In the genomic region with DNA sequence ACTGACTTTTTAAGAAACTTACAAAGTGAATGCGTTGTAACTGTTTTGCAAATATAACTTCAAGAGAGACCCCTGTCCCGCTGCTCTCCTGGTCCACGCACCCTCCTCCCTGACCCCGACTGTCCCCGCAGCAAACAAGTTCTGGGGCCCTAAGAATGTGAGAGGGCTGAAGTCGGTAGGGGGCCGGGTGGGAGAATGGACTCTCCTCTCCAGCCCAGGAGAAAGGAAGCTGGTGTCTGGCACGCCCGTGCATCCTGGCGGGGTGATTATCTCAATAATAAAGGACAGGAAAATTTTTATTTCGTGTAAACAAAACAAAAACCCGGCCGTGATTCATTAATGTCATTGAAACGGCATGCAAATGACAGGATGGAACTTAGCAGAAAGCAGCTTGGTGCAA, we compare ENCODE assay signal across 8 mouse cellular contexts. TPM values are rescaled to one million over a fixed set of nuclear protein-coding genes. Genes with fewer than 3 reads are reported as not detected.
DNase-seq lines count a peak whose midpoint lies in the region; ATAC-seq and TF ChIP-seq lines count a peak whose summit lies in the region.

No protein-coding gene starts in this region.

- no peak overlapping the region for H3K27ac ChIP-seq in lung, embryonic 14.5 days (ENCODE audit: low read depth)
- H3K27ac ChIP-seq in forebrain, embryonic 15.5 days (replicated peaks): peak overlapping the region; percentile 77
- H3K27ac ChIP-seq in limb, embryonic 14.5 days (replicated peaks; ENCODE audit: low read depth, low read length): no peak overlapping the region
- H3K27ac ChIP-seq in olfactory bulb, adult 2 months (ENCODE audit: insufficient read depth, low read depth, low read length): peak overlapping the region; percentile 42; the same call in 1 of the 2 replicates

- H3K9me3 ChIP-seq in lung, embryonic 14.5 days (ENCODE audit: low read depth, low read length): no peaks in the 10 kb centered on the region; the same call in 1 of the 2 replicates
- H3K9me3 ChIP-seq in forebrain, embryonic 15.5 days: no peaks in the 10 kb centered on the region
- H3K9me3 ChIP-seq in limb, embryonic 14.5 days (ENCODE audit: control insufficient read depth, low read length): no peaks in the 10 kb centered on the region

- no peak for TF ChIP-seq POLR2A in limb, embryonic 14.5 days (IDR thresholded peaks at IDR 0.05; ENCODE audit: borderline replicate concordance, extremely low read depth, insufficient read depth, insufficient read length)
- TF ChIP-seq POLR2A in olfactory bulb, adult 2 months (IDR thresholded peaks at IDR 0.05; ENCODE audit: insufficient read depth, low read depth, low read length): no peak

- H3K4me1 ChIP-seq in lung, embryonic 14.5 days (ENCODE audit: insufficient read depth): no peaks in the 10 kb centered on the region
- peaks cover 14% of the 10 kb centered on the region for H3K4me1 ChIP-seq in forebrain, embryonic 15.5 days
- H3K4me1 ChIP-seq in limb, embryonic 14.5 days (ENCODE audit: control insufficient read depth, insufficient read depth, low read length): peaks cover 7% of the 10 kb centered on the region; the same call in 1 of the 2 replicates
- H3K4me1 ChIP-seq in olfactory bulb, adult 2 months (ENCODE audit: control insufficient read depth, insufficient read depth, low read length): peaks cover 18% of the 10 kb centered on the region

- WGBS in lung, embryonic 14.5 days: 16% methylated on average over 14 of the region's 14 CpGs
- WGBS in forebrain, embryonic 15.5 days: 7% methylated on average over 14 of the region's 14 CpGs
- WGBS in limb, embryonic 14.5 days: 27% methylated on average over 14 of the region's 14 CpGs
- WGBS in olfactory bulb, adult 2 months: 22% methylated on average over 14 of the region's 14 CpGs

- peak overlapping the region; percentile 53; the same call in 1 of the 2 replicates for H3K9ac ChIP-seq in lung, embryonic 14.5 days
- peak overlapping the region; percentile 61 for H3K9ac ChIP-seq in forebrain, embryonic 15.5 days (replicated peaks)
- H3K9ac ChIP-seq in limb, embryonic 14.5 days (ENCODE audit: low read depth, low read length, severe bottlenecking): peak overlapping the region; percentile 60

- H3K27me3 ChIP-seq in lung, embryonic 14.5 days (ENCODE audit: insufficient read depth, low read length): 0 out of 2 replicates have a peak, but pooled peaks cover 9% of the 10 kb centered on the region
- H3K27me3 ChIP-seq in forebrain, embryonic 15.5 days: no peaks in the 10 kb centered on the region
- no peaks in the 10 kb centered on the region for H3K27me3 ChIP-seq in limb, embryonic 14.5 days (ENCODE audit: control insufficient read depth, insufficient read depth, low read length)

- H3K4me3 ChIP-seq in lung, embryonic 14.5 days (ENCODE audit: low read depth, low read length): peak overlapping the region; percentile 27
- H3K4me3 ChIP-seq in forebrain, embryonic 15.5 days: peak overlapping the region; percentile 34
- peak overlapping the region; percentile 24 for H3K4me3 ChIP-seq in limb, embryonic 14.5 days (replicated peaks; ENCODE audit: low read length)
- peak overlapping the region; percentile 6; the same call in 1 of the 2 replicates for H3K4me3 ChIP-seq in olfactory bulb, adult 2 months (ENCODE audit: insufficient read depth, low read depth, low read length)

- no peaks in the 10 kb centered on the region for H3K36me3 ChIP-seq in lung, embryonic 14.5 days (ENCODE audit: insufficient read depth)
- no peaks in the 10 kb centered on the region for H3K36me3 ChIP-seq in forebrain, embryonic 15.5 days
- H3K36me3 ChIP-seq in limb, embryonic 14.5 days (ENCODE audit: control insufficient read depth, insufficient read depth, low read length): no peaks in the 10 kb centered on the region

- peak; percentile 41 for DNase-seq in lung, embryonic 14.5 days
- DNase-seq in lung, adult 18-20 months: no peak
- no peak for DNase-seq in limb, embryonic 14.5 days (ENCODE audit: low spot score)
- no peak for DNase-seq in adrenal gland, postnatal 36 days
- no peak for DNase-seq in cerebellum, adult 9-10 months
- DNase-seq in adrenal gland, adult 8-10 months: no peak

- peak overlapping the region; percentile 65 for H3K4me2 ChIP-seq in lung, embryonic 14.5 days
- peak overlapping the region; percentile 63 for H3K4me2 ChIP-seq in forebrain, embryonic 15.5 days (replicated peaks)
- peak overlapping the region; percentile 49 for H3K4me2 ChIP-seq in limb, embryonic 14.5 days (replicated peaks; ENCODE audit: low read depth, low read length, severe bottlenecking)

- no peak for ATAC-seq in lung, embryonic 14.5 days (ENCODE audit: insufficient read depth)
- peak; percentile 23 for ATAC-seq in forebrain, embryonic 15.5 days (replicated peaks)
- ATAC-seq in limb, embryonic 14.5 days (ENCODE audit: low FRiP score, low read depth): no peak

- no peak for TF ChIP-seq CTCF in lung, embryonic 14.5 days (IDR thresholded peaks at IDR 0.05; ENCODE audit: low read depth)
- no peak for TF ChIP-seq CTCF in olfactory bulb, adult 2 months (IDR thresholded peaks at IDR 0.05; ENCODE audit: insufficient read depth, low read depth, low read length)

RNA-seq across cellular contexts. Expression of a gene that starts 9.1 kb away (rescaled TPM):
- 15.0 and 15.1 TPM in 2 replicates for polyA plus RNA-seq in lung, embryonic 14.5 days (2014; fragmentation: Nextera tagmentation; extraction: Ambion mirVana)
- 16.8 and 17.7 TPM in 2 replicates for polyA plus RNA-seq in forebrain, embryonic 15.5 days (2015; fragmentation: Nextera tagmentation; extraction: Ambion mirVana)
- polyA plus RNA-seq in limb, embryonic 14.5 days (2012; rRNA removed): 11.4 and 12.4 TPM in 2 replicates
- 15.8 and 17.6 TPM in 2 replicates for polyA plus RNA-seq in limb, embryonic 14.5 days (2014; fragmentation: Nextera tagmentation; extraction: Ambion mirVana)
- not detected in 2 replicates for polyA plus RNA-seq in olfactory bulb, adult 2 months (2012; ENCODE audit: insufficient read depth, insufficient read length, low replicate concordance, missing spikeins)
- 10 to 100 TPM; 34.2 to 43.7 TPM for total RNA-seq in adrenal gland, postnatal 36 days (2021)
- total RNA-seq in adrenal gland, adult 8-10 months (2022): 10 to 100 TPM; 33.8 to 64.0 (median 45.6) TPM

RNA-seq across cellular contexts. Expression of a gene that starts 53.9 kb away (rescaled TPM):
- polyA plus RNA-seq in lung, embryonic 14.5 days (2014; fragmentation: Nextera tagmentation; extraction: Ambion mirVana): 4.5 and 4.7 TPM in 2 replicates
- polyA plus RNA-seq in forebrain, embryonic 15.5 days (2015; fragmentation: Nextera tagmentation; extraction: Ambion mirVana): 0.61 and 0.68 TPM in 2 replicates
- polyA plus RNA-seq in limb, embryonic 14.5 days (2012; rRNA removed): 3.4 and 3.8 TPM in 2 replicates
- 3.8 and 4.2 TPM in 2 replicates for polyA plus RNA-seq in limb, embryonic 14.5 days (2014; fragmentation: Nextera tagmentation; extraction: Ambion mirVana)
- polyA plus RNA-seq in olfactory bulb, adult 2 months (2012; ENCODE audit: insufficient read depth, insufficient read length, low replicate concordance, missing spikeins): not detected in 2 replicates
- total RNA-seq in adrenal gland, postnatal 36 days (2021): 1 to 10 TPM; 2.6 to 4.2 TPM
- 1 to 10 TPM; 1.2 to 1.9 (median 1.7) TPM for total RNA-seq in adrenal gland, adult 8-10 months (2022)

Comparison
In these comparisons a context has a peak if more than half of its experiments do, and no peak if none do; other contexts are left out.
1. H3K27ac ChIP-seq: peak in forebrain, embryonic 15.5 days (single experiment) and olfactory bulb, adult 2 months (single experiment); none in lung, embryonic 14.5 days (single experiment) and limb, embryonic 14.5 days (single experiment).
2. Peak in every context shown above with its lines, with median percentiles within 50 percentile points of each other: H3K4me2 ChIP-seq, H3K4me3 ChIP-seq and H3K9ac ChIP-seq.